Mouse (Mus musculus) right cerebral cortex, postnatal 25 days (tissue): Measurements from ENCODE around the gene Itpripl2.

Source experiments
- DNase-seq: peaks from one replicate; pipeline ENCODE4 v3.0.0; 2022

Itpripl2 gene

GRCm38 (mm10) chr7:118437101-118437802, 54.5 kb downstream of the Itpripl2 start:
- DNase-seq, result no peak
